Mouse (Mus musculus) Patski (cell line): Measurements from ENCODE around the gene Rfc4. TPM values are rescaled to one million over a fixed set of nuclear protein-coding genes. Genes with fewer than 3 reads are reported as not detected.

Experiments used
- ATAC-seq: fragments of 100-300 bp; one replicate; pipeline ENCODE4 v1.8.0; 2021
- CTCF ChIA-PET: fragments of 350-600 bp; sonication (Branson Sonifier 250); formaldehyde crosslinking; loops from one replicate; lab custom pipeline; 2022; ENCODE audit warnings: inconsistent platforms; lab: Charles Lee
- POLR2A ChIA-PET: fragments of 350-600 bp; sonication (Branson Sonifier 250); formaldehyde crosslinking; loops from one replicate; lab custom pipeline; 2022; ENCODE audit warnings: antibody characterized with exemption, inconsistent platforms; lab: Charles Lee
- DNase-seq: peaks from one replicate; pipeline ENCODE4 v3.0.0-alpha.2; 2011; ENCODE audit warnings: low read depth, low spot score
- H3K27me3 ChIP-seq: fragments of 371-371 bp; one replicate; pipeline ENCODE4 v1.5.1; 2021
- CTCF ChIP-seq: fragments of 100-300 bp; IDR thresholded peaks from one replicate; pipeline ENCODE4 v1.5.1; 2021
- in situ Hi-C: fragments of 300-500 bp; cut with MboI; formaldehyde crosslinking; loops from 3 replicates; pipeline ENCODE4 v1.11.1; 2018; ENCODE audit warnings: low pct_unique_long_range_greater_than_20kb, mixed read lengths
- polyA plus RNA-seq: library from polyadenylated mRNA; unstranded; gene quantifications from one replicate; pipeline ENCODE4 v1.2.3, GENCODE M21; 2021

The Rfc4 gene
- polyA plus RNA-seq: 25.8 TPM

- DNase-seq: no peak
- in situ Hi-C loops: no loop called here
- ATAC-seq: peak; percentile 93
- ChIA-PET POLR2A (interaction anchor here (0.6 to 2.8 kb wide), 4 partner anchors 20 to 279 kb away, joined by 3 to 21 read pairs (median 3); partner anchors contain the start of gene Eif4a2), CTCF (interaction anchor here (0.9 to 1.4 kb wide), 3 partner anchors 38 to 275 kb away, joined by 3 to 4 read pairs (median 3); no protein-coding TSS in a partner anchor)
- TF ChIP-seq CTCF: peak; percentile 58
- H3K27me3 ChIP-seq: no peaks in the 10 kb centered on the region
These were observed at the start of gene Rfc4 for GRCm38 (mm10) chr16:23127673-23128375. Gene Rfc4, minus strand, starts transcription at chr16:23127737.

GRCm38 (mm10) chr16:23175956-23176355, 48.4 kb upstream of the Rfc4 start:
- in situ Hi-C loops: no loop called here
- DNase-seq: no peak
- ChIA-PET CTCF (no interaction called here), POLR2A (no interaction called here)
- no peak for ATAC-seq
- TF ChIP-seq CTCF: no peak
- H3K27me3 ChIP-seq: no peaks in the 10 kb centered on the region

GRCm38 (mm10) chr16:23174855-23175254, 47.3 kb upstream of the Rfc4 start:
- POLR2A ChIA-PET: no interaction called here

GRCm38 (mm10) chr16:23173904-23174303, 46.4 kb upstream of the Rfc4 start:
- POLR2A ChIA-PET: no interaction called here
- in situ Hi-C loops: no loop called here
- H3K27me3 ChIP-seq: no peaks in the 10 kb centered on the region
- no peak for TF ChIP-seq CTCF
- no peak for ATAC-seq
- DNase-seq: no peak
- CTCF ChIA-PET: no interaction called here

More at GRCm38 (mm10) chr16:23174855-23175254, 47.3 kb upstream of the Rfc4 start:
- no peaks in the 10 kb centered on the region for H3K27me3 ChIP-seq
- CTCF ChIA-PET: no interaction called here
- no peak for DNase-seq
- in situ Hi-C loops: no loop called here
- TF ChIP-seq CTCF: no peak
- no peak for ATAC-seq

- POLR2A ChIA-PET: interaction anchor here (0.6 kb wide), 2 partner anchors 60 to 365 kb away, joined by 4 to 5 read pairs; no protein-coding TSS in a partner anchor
- no peak for DNase-seq
- no peak for TF ChIP-seq CTCF
- no peaks in the 10 kb centered on the region for H3K27me3 ChIP-seq
- CTCF ChIA-PET: interaction anchor here (1.3 kb wide), 1 partner anchor 19 kb away, joined by 3 read pairs; no protein-coding TSS in a partner anchor
- in situ Hi-C loops: no loop called here
- ATAC-seq: no peak
These were observed 43.3 kb upstream of the Rfc4 start for GRCm38 (mm10) chr16:23170813-23171212.

- in situ Hi-C loops: no loop called here
- POLR2A ChIA-PET: no interaction called here
- CTCF ChIA-PET: interaction anchor here (0.9 to 1.0 kb wide), 2 partner anchors 11 to 17 kb away, joined by 3 to 5 read pairs; no protein-coding TSS in a partner anchor
- DNase-seq: peak; percentile 41
- TF ChIP-seq CTCF: no peak
- H3K27me3 ChIP-seq: no peaks in the 10 kb centered on the region
- no peak for ATAC-seq
These were observed 39.5 kb upstream of the Rfc4 start for GRCm38 (mm10) chr16:23167079-23167478.

GRCm38 (mm10) chr16:23166646-23167045, 39.1 kb upstream of the Rfc4 start:
- no peak for TF ChIP-seq CTCF
- in situ Hi-C loops: no loop called here
- POLR2A ChIA-PET: interaction anchor here (0.5 kb wide), 1 partner anchor 149 kb away, joined by 5 read pairs; no protein-coding TSS in a partner anchor
- DNase-seq (no peak), ATAC-seq (no peak)
- H3K27me3 ChIP-seq: no peaks in the 10 kb centered on the region
- CTCF ChIA-PET: interaction anchor here (0.9 kb wide), 1 partner anchor 11 kb away, joined by 3 read pairs; no protein-coding TSS in a partner anchor

- no peaks in the 10 kb centered on the region for H3K27me3 ChIP-seq
- ChIA-PET POLR2A (no interaction called here), CTCF (no interaction called here)
- peak; percentile 32 for TF ChIP-seq CTCF
- ATAC-seq (no peak), DNase-seq (no peak)
- in situ Hi-C loops: no loop called here
These were observed 37.9 kb upstream of the Rfc4 start for GRCm38 (mm10) chr16:23165441-23165840.

- ChIA-PET CTCF (no interaction called here), POLR2A (no interaction called here)
- in situ Hi-C loops: no loop called here
- no peaks in the 10 kb centered on the region for H3K27me3 ChIP-seq
- TF ChIP-seq CTCF: no peak
- DNase-seq (no peak), ATAC-seq (no peak)
These were observed 36.9 kb upstream of the Rfc4 start for GRCm38 (mm10) chr16:23164443-23164842.

- CTCF ChIA-PET: no interaction called here
- no peak for ATAC-seq
- no peak for TF ChIP-seq CTCF
- POLR2A ChIA-PET: interaction anchor here (0.7 kb wide), 1 partner anchor 341 kb away, joined by 4 read pairs; no protein-coding TSS in a partner anchor
- in situ Hi-C loops: no loop called here
- DNase-seq: no peak
- H3K27me3 ChIP-seq: no peaks in the 10 kb centered on the region
These were observed 34.6 kb upstream of the Rfc4 start for GRCm38 (mm10) chr16:23162116-23162515.

GRCm38 (mm10) chr16:23159749-23160148, 32.2 kb upstream of the Rfc4 start:
- H3K27me3 ChIP-seq: no peaks in the 10 kb centered on the region
- in situ Hi-C loops: no loop called here
- peak; percentile 50 for DNase-seq
- CTCF ChIA-PET: interaction anchor here (1.1 kb wide), 1 partner anchor 10 kb away, joined by 4 read pairs; no protein-coding TSS in a partner anchor
- POLR2A ChIA-PET: no interaction called here
- peak; percentile 57 for ATAC-seq
- TF ChIP-seq CTCF: no peak
